Mouse (Mus musculus) CD8-positive naive resting alpha-beta T cell, adult 57 days (primary cell): ENCODE results near the gene Clec2h. TPM values are rescaled to one million over a fixed set of nuclear protein-coding genes. Genes with fewer than 3 reads are reported as not detected.

Experiments used
- total RNA-seq: library from RNA; stranded (reverse); gene quantifications from one replicate; pipeline ENCODE4 v1.2.4, GENCODE M21; 2023

Gene Clec2h
- total RNA-seq, result 11.2 TPM

DNA sequence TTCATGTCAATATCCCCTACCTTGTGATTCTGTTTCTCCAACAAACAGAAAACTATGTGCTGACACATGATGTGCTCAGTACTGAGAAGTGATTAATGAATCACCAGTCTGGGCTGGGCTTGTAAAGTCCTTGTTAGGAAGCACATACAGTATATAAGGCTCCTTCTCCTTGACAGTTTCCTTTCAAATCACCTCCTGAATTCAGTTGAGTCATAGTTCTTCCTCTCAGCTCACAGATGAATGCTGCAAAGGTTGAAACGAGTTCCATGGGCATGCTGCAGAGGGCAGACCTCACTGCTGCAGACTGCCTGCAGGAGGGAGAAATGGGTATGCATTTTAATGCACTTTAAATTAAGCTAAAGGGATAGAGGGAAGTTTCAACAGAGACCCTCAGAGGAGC is at the start of gene Clec2h:
Clec2h (plus strand) TSS at position 180 of the 400 bp plus-strand sequence.

DNA sequence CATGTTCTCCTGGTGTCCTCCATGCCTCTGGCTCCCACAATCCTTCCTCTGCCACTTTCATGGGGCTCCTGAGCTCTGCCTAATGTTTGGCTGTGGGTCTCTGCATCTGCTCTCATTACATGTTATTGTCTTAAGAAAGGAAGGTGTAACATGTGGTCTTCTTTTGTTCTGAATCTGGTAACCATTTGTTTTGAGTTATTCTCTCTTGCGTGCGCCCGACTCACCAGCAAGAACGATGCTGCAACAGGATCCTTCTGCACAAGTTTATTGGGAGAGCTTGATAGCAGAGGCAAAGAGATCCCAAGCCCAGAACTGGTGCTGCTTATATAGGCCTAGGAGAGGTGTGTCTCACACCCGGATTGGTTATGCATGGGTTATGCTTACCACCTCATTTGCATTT is 38.8 kb upstream of the Clec2h start, which contains the start of gene Klrb1a:
Klrb1a (minus strand) TSS at position 101 of the 400 bp plus-strand sequence.

DNA sequence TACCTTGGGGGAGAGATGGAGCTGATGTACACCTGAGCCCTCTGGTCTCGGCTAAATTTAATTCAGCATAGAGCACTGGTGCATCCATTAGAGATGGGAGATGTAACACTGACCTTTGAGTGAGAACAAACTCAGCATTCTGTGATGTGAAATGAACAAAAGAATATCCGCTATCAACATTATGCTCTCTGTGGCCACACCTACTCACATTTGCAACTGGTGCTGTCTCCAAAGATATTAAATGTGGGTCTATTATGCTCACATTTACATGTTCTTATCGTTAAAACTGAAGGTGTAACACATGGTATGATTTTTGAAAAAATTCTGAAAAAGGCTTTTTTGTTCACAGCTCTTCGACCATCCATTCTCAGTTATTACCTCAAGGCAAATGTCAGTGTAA is 60.8 kb downstream of the Clec2h start, which contains the start of gene Klrb1:
Klrb1 (minus strand) TSS at position 101 of the 400 bp plus-strand sequence.

Other genes with a start within 250 kb of the Clec2h start
- 59.7 TPM for gene Itfg2, start 237.5 kb upstream of the Clec2h start, total RNA-seq
- gene Fkbp4, start 223.7 kb upstream of the Clec2h start, total RNA-seq, result 89.4 TPM
- not detected for gene Pzp, start 135.7 kb upstream of the Clec2h start, total RNA-seq
- not detected for gene A2ml1, start 80.8 kb upstream of the Clec2h start, total RNA-seq
- not detected for gene Klrb1a, start 38.9 kb upstream of the Clec2h start, total RNA-seq
- gene Klrb1, start 60.7 kb downstream of the Clec2h start, total RNA-seq, result not detected
- gene Klrb1c, start 126.8 kb downstream of the Clec2h start, total RNA-seq, result 3.9 TPM
- gene Gm44511, start 163.9 kb downstream of the Clec2h start, total RNA-seq, result not detected
- 0.95 TPM for gene Klrb1b, start 163.9 kb downstream of the Clec2h start, total RNA-seq
- 36.5 TPM for gene Clec2i, start 225.2 kb downstream of the Clec2h start, total RNA-seq
- 9.4 TPM for gene BC035044, start 228.7 kb downstream of the Clec2h start, total RNA-seq